Mouse (Mus musculus) bone marrow, adult 2 months (tissue): ENCODE measurements around the gene Tmem174.

ENCODE experiments used
- CTCF ChIP-seq: fragments of 200-500 bp; IDR thresholded peaks from 2 replicates; pipeline ENCODE4 v1.5.1; 2011; ENCODE audit warnings: low read length, control low read depth; ENCODE audit not compliant: control insufficient read depth, insufficient read depth
- POLR2A ChIP-seq: fragments of 200-500 bp; IDR thresholded peaks from 2 replicates; pipeline ENCODE4 v1.6.1; 2011; ENCODE audit warnings: low read depth, mild to moderate bottlenecking, control low read depth, low read length, borderline replicate concordance; ENCODE audit not compliant: control insufficient read depth

GRCm38 (mm10) chr13:98636571-98636970 lies 639 bp downstream of the Tmem174 start:
- TF ChIP-seq CTCF (no peak), POLR2A (no peak)
